Mouse (Mus musculus): ENCODE results near the gene Olfr122. TPM values are rescaled to one million over a fixed set of nuclear protein-coding genes. Genes with fewer than 3 reads are reported as not detected.

Olfr122 gene
- not detected in 2 replicates for polyA plus RNA-seq (2016; fragmentation: Nextera tagmentation; extraction: Ambion mirVana)

DNA sequence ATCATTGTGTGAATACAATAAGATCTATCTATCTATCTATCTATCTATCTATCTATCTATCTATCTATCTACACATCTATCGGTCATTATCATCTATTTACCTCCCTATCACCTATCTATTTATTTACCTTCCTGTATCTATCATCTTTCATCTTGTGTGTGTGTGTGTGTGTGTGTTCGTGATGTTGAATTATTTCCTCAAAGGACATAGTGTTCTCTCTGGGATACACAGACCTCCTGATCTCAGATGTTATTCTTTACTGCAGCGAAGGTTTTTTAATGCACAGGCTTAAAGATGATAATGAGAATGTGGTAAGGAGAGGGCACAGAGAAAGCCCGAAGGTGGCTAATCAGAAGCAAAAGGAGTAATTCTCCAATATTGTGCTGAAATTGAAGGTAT, at the start of gene Olfr122:
Gene Olfr122, plus strand, starts transcription at position 301 of the 400 bp plus-strand sequence.
- H3K4me3 ChIP-seq, result no peak within 1 kb of the TSS
- no peak within 1 kb of the TSS for H3K27ac ChIP-seq (replicated peaks)
- H3K36me3 ChIP-seq (replicated peaks), result no peaks in the 10 kb centered on the region
- no peak for DNase-seq (ENCODE audit: low spot score)
- no peaks in the 10 kb centered on the region for H3K27me3 ChIP-seq (replicated peaks; ENCODE audit: low read depth, poor library complexity, severe bottlenecking)
- H3K4me1 ChIP-seq, result no peaks in the 10 kb centered on the region
- WGBS, result 83% methylated on average over 4 of the region's 4 CpGs
- no peaks in the 10 kb centered on the region for H3K9me3 ChIP-seq

DNA sequence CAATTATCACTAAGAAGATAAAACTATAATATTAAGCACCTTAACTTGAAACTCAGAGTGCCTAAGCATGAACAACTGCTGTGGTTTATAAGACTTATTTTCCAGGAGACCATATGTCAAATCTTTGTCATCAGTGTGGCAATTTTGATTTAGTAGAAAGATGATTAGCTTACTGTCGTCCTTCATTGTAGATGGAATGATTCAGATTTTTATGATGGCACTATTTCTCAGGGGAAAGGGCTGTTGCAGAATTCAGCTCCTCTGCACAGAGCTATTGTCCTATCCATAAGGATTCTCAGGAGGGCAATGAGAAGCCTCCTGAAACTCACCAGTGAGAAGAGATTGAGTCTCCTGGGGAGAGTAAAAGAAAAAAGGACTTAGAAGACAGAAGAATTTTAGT, 46.9 kb upstream of the Olfr122 start, which contains the start of gene Olfr120:
Gene Olfr120, plus strand, starts transcription at position 301 of the 400 bp plus-strand sequence.
- Histone ChIP-seq H3K4me1 (no peaks in the 10 kb centered on the region), H3K36me3 (replicated peaks) (no peaks in the 10 kb centered on the region), H3K27me3 (replicated peaks; ENCODE audit: low read depth, poor library complexity, severe bottlenecking) (no peaks in the 10 kb centered on the region), H3K4me3 (no peak within 1 kb of the TSS), H3K9me3 (0 out of 2 replicates have a peak, but pooled peaks cover 4% of the 10 kb centered on the region), H3K27ac (replicated peaks) (no peak within 1 kb of the TSS)
- DNase-seq (ENCODE audit: low spot score), result no peak
- 86% methylated on average over 1 of the region's 1 CpGs for WGBS

DNA sequence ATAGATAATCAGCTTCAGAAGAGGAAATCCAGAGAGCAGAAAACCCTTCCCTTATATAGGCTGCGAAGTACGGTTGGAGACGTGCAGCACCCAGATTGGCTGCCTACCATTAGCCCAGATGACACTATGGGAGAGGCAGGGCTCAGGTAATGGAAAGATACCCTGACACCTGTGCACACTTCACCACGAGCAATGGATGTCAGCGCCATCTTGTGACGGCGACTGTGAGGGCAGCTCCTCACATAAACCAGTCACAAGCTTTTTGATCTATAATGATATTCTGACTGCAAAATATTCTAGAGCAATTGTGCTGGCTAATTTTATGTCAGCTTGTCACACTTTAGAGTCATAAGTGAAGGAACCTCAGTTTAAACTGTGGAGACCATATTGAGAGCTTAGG, 30.3 kb upstream of the Olfr122 start:
- Histone ChIP-seq H3K4me3 (no peak overlapping the region), H3K27me3 (replicated peaks; ENCODE audit: low read depth, poor library complexity, severe bottlenecking) (no peaks in the 10 kb centered on the region)

GRCm38 (mm10) chr17:37793229-37793628, 24.8 kb downstream of the Olfr122 start, which contains the start of gene Olfr123:
Gene Olfr123 (plus strand): TSS chr17:37793529.
- Histone ChIP-seq H3K4me3 (no peak within 1 kb of the TSS), H3K36me3 (replicated peaks) (no peaks in the 10 kb centered on the region), H3K27ac (replicated peaks) (no peak within 1 kb of the TSS), H3K27me3 (replicated peaks; ENCODE audit: low read depth, poor library complexity, severe bottlenecking) (no peaks in the 10 kb centered on the region), H3K4me1 (no peaks in the 10 kb centered on the region), H3K9me3 (no peaks in the 10 kb centered on the region)
- no peak for DNase-seq (ENCODE audit: low spot score)
- 90% methylated on average over 2 of the region's 2 CpGs for WGBS

More for the DNA sequence above, 30.3 kb upstream of the Olfr122 start:
- no peak for DNase-seq (ENCODE audit: low spot score)
- Histone ChIP-seq H3K36me3 (replicated peaks) (no peaks in the 10 kb centered on the region), H3K4me1 (no peaks in the 10 kb centered on the region), H3K9me3 (no peaks in the 10 kb centered on the region), H3K27ac (replicated peaks) (no peak overlapping the region)
- 56% methylated on average over 7 of the region's 7 CpGs for WGBS

DNA sequence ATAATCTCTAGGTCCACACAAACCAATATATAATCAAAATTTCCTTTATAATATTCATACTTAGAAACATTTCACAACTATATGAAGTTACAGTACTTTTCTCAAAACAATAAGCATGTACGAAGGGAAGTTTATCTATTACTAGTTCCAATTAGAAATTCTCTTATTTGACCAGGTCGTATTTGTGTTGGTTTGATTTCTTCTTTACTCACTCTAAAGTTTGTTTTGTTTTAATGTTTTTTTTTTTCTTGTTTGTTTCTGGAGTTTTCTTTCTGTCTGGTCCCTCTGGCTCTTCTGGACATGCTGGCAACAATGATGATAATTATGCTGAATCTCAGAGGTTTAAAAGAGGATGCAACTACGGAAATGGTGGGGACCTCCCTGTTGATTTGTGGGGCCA, 31.2 kb downstream of the Olfr122 start, which contains the start of gene Olfr124:
Gene Olfr124, plus strand, starts transcription at position 301 of the 400 bp plus-strand sequence.
- no peak for DNase-seq (ENCODE audit: low spot score)
- 85% methylated on average over 3 of the region's 3 CpGs for WGBS
- H3K4me3 ChIP-seq, result no peak within 1 kb of the TSS
- H3K9me3 ChIP-seq, result no peaks in the 10 kb centered on the region
- H3K4me1 ChIP-seq, result no peaks in the 10 kb centered on the region
- no peak within 1 kb of the TSS for H3K27ac ChIP-seq (replicated peaks)
- no peaks in the 10 kb centered on the region for H3K36me3 ChIP-seq (replicated peaks)
- H3K27me3 ChIP-seq (replicated peaks; ENCODE audit: low read depth, poor library complexity, severe bottlenecking), result no peaks in the 10 kb centered on the region

Other genes starting within 250 kb of the Olfr122 start
- not detected in 2 replicates for gene Olfr112, start 199.2 kb upstream of the Olfr122 start, polyA plus RNA-seq (2016; fragmentation: Nextera tagmentation; extraction: Ambion mirVana)
- gene Olfr113, start 190.9 kb upstream of the Olfr122 start, polyA plus RNA-seq (2016; fragmentation: Nextera tagmentation; extraction: Ambion mirVana), result not detected in 2 replicates
- not detected in 2 replicates for gene Olfr114, start 175.9 kb upstream of the Olfr122 start, polyA plus RNA-seq (2016; fragmentation: Nextera tagmentation; extraction: Ambion mirVana)
- gene Olfr115, start 141.5 kb upstream of the Olfr122 start, polyA plus RNA-seq (2016; fragmentation: Nextera tagmentation; extraction: Ambion mirVana), result not detected in 2 replicates
- gene Olfr116, start 141.4 kb upstream of the Olfr122 start, polyA plus RNA-seq (2016; fragmentation: Nextera tagmentation; extraction: Ambion mirVana), result not detected in 2 replicates
- gene Olfr117, start 104.8 kb upstream of the Olfr122 start, polyA plus RNA-seq (2016; fragmentation: Nextera tagmentation; extraction: Ambion mirVana), result not detected in 2 replicates
- gene Olfr118, start 101.6 kb upstream of the Olfr122 start, polyA plus RNA-seq (2016; fragmentation: Nextera tagmentation; extraction: Ambion mirVana), result not detected in 2 replicates
- gene Olfr119, start 72.0 kb upstream of the Olfr122 start, polyA plus RNA-seq (2016; fragmentation: Nextera tagmentation; extraction: Ambion mirVana), result not detected in 2 replicates
- not detected in 2 replicates for gene Olfr120, start 46.8 kb upstream of the Olfr122 start, polyA plus RNA-seq (2016; fragmentation: Nextera tagmentation; extraction: Ambion mirVana)
- gene Olfr121, start 19.8 kb upstream of the Olfr122 start, polyA plus RNA-seq (2016; fragmentation: Nextera tagmentation; extraction: Ambion mirVana), result not detected in 2 replicates
- not detected in 2 replicates for gene Olfr123, start 24.9 kb downstream of the Olfr122 start, polyA plus RNA-seq (2016; fragmentation: Nextera tagmentation; extraction: Ambion mirVana)
- not detected in 2 replicates for gene Olfr124, start 31.3 kb downstream of the Olfr122 start, polyA plus RNA-seq (2016; fragmentation: Nextera tagmentation; extraction: Ambion mirVana)
- gene Olfr125, start 64.3 kb downstream of the Olfr122 start, polyA plus RNA-seq (2016; fragmentation: Nextera tagmentation; extraction: Ambion mirVana), result not detected in 2 replicates
- gene Olfr126, start 78.9 kb downstream of the Olfr122 start, polyA plus RNA-seq (2016; fragmentation: Nextera tagmentation; extraction: Ambion mirVana), result not detected in 2 replicates
- not detected in 2 replicates for gene Olfr127, start 131.8 kb downstream of the Olfr122 start, polyA plus RNA-seq (2016; fragmentation: Nextera tagmentation; extraction: Ambion mirVana)
- gene Olfr128, start 151.9 kb downstream of the Olfr122 start, polyA plus RNA-seq (2016; fragmentation: Nextera tagmentation; extraction: Ambion mirVana), result not detected in 2 replicates
- not detected in 2 replicates for gene Olfr761, start 184.5 kb downstream of the Olfr122 start, polyA plus RNA-seq (2016; fragmentation: Nextera tagmentation; extraction: Ambion mirVana)